Mouse (Mus musculus) C2C12 (cell line): ENCODE results near the gene Hmg20a.

Experiments
- CTCF ChIP-seq: IDR thresholded peaks from one replicate; pipeline ENCODE4 v1.5.1; 2011; ENCODE audit not compliant: control insufficient read depth, insufficient read depth, insufficient read length
- MYOD1 ChIP-seq: IDR thresholded peaks from one replicate; pipeline ENCODE4 v1.6.1; 2011; ENCODE audit warnings: low read depth; ENCODE audit not compliant: control insufficient read depth, insufficient read length

GRCm38 (mm10) chr9:56478975-56479647, 60.7 kb downstream of the Hmg20a start:
- TF ChIP-seq MYOD1 (no peak), CTCF (no peak)
